Mouse (Mus musculus) liver, adult (tissue): ENCODE data around the gene Ccm2.
A peak's percentile ranks its signal among the peaks of the same experiment; 100 is the strongest.

Source experiments
- GATA4 ChIP-seq: IDR thresholded peaks from 2 replicates; pipeline ENCODE4 v1.6.1; 2014; ENCODE audit warnings: mild to moderate bottlenecking, low read length; ENCODE audit not compliant: insufficient replicate concordance

The Ccm2 gene

DNA sequence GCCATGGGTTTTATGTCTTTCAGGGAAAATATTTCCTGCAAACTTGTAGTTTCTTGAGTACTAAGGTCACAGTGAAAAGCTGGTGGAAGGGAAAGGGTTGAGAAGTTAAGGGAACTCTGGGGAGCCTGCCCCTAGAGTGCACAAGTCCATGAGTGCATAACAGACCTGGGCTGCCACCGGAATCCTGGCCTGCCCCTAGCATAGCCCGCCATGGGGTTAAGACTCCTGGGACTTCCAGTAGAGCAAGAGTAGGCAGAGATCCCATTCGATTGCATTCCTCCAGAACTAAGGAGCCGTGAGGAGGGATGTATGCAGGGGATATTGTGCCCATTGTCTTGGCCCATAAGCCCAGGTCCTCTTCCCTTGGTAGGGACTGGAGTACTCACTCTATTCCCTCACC is 14.8 kb downstream of the Ccm2 start:
- TF ChIP-seq GATA4, result no peak

- no peak for TF ChIP-seq GATA4
Measured at GRCm38 (mm10) chr11:6562359-6562758, 15.7 kb downstream of the Ccm2 start.

DNA sequence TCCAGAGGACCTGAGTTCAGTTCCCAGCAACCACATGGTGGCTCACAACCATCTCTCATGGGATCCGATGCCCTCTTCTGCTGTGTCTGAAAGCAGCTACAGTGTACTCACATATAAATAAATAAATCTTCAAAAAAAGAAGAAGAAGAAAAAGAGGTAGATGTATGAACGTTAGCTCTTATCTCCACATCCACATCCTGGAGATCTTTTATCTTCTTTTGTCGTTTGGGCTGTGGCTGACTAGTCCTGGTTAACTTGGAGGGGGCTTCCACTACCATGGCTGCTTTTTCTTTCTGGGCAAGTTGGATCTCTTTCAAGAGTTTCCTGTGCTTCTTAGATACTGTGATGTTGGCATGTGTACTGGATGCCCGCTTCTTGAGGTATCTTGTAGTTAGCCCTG is 16.5 kb downstream of the Ccm2 start:
- TF ChIP-seq GATA4, result no peak

GRCm38 (mm10) chr11:6566496-6566895 is 19.8 kb downstream of the Ccm2 start:
- TF ChIP-seq GATA4, result no peak

DNA sequence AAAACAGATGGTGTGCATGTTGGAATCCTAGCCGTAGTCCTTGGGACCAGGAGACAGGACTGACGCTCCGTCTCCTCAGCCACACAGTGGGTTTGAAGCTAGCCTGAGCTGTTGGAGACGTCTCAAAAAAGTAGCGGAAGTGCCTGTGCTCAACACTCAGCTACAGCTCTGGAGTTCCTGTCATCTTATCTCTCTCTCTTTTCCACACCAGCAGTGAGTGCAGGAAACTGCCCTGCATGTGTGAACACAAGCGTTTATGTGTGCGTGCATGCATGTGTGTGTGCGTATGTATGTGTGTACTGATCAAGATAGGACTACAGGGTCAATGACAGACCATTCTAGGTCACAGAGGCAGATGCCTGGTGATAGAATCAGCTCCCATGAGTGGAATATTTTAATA is 21.3 kb downstream of the Ccm2 start:
- TF ChIP-seq GATA4, result peak; percentile 38; the same call in 1 of the 2 replicates

DNA sequence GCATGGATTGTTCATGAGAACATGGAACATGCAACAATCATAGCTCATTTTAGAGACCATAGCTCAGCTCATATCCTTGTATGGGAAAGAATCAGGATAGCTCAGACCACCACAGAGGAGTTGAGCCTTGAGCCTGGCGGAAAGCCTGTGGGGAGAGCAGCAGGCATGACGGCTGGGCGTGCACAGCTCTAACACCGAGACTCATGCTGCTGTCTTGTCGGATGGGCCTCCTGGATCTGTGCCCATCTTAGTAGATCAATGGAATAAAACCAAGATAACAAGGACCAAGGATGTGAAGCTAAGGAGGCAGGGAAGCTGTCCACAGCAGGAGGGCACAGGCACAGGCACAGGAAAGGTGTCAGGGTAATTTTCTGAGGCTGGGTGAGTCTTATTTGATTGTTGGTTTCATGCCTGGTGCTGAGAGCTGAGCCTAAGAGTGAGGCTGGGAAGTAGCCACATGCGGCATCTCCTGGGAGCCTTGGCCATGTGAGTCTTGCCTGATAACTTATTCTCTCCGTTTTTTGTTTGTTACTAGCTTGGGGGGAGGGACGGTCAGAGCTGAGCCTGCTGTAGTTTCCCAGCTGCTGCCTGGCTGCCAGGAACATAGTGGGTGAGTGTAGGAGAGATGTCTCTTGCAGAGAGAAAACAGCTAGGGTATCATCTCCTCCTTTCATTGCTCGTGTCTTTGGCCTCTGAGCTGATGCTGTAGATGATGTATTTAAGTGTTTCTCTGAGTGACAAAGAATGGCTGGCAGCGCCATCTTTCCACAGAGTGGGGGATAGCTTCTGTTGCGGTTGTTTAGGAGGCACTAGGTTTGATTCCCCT is 22.1 kb downstream of the Ccm2 start:
- TF ChIP-seq GATA4, result no peak

GRCm38 (mm10) chr11:6569410-6569777 is 22.7 kb downstream of the Ccm2 start:
- no peak for TF ChIP-seq GATA4

- TF ChIP-seq GATA4, result no peak
Measured at GRCm38 (mm10) chr11:6576151-6576550, 29.5 kb downstream of the Ccm2 start.

DNA sequence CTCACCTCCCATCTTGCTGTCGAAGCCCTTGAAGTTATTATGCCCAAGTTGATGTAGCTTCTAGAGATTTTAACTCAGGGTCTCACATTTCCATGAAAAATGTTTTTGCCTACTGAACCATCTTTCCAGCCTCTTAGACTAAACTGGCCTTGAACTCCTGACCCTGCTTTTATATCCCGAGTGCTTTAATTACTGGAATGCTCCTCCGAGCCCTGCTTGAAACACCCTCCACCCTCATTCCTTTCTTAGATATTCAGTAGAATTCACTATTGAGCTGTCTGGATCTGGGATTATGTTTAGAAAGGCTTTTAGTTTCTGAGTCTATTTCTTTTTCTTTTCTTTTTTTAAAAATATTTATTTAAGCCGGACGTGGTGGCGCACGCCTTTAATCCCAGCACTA is 32.7 kb downstream of the Ccm2 start:
- no peak for TF ChIP-seq GATA4

DNA sequence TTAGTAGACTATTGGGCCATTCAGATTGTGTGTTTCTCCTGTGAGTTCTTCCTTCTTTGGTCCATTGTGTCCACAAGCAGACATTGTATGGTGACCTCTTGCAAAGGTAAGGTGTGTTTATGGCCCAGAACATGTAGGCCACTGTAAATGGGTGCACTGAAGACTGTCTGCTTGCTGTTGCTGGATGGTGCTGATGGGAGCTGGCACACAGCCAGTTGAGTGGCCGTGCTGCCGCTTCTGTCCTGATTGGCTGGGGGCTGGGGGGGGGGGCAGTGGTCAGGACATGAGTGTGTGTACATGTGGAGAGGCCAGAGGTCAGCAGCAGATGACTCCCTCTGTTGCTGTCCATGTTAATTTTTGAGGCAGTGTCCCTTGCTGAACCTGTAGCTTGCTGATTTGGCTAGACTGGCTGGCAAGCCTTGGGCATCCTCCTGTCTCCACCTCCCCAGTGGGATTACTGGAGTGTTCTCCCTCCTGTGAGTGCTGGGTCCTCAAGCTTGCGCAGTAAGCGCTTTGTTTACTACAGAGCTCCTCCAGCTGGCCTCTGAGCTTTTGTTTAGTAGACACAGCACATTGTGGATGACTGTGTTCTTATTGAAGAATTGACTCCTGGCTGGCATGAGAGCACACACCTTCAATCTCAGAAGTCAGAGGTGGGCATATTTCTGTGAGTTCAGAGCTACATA is 33.5 kb downstream of the Ccm2 start:
- no peak for TF ChIP-seq GATA4

DNA sequence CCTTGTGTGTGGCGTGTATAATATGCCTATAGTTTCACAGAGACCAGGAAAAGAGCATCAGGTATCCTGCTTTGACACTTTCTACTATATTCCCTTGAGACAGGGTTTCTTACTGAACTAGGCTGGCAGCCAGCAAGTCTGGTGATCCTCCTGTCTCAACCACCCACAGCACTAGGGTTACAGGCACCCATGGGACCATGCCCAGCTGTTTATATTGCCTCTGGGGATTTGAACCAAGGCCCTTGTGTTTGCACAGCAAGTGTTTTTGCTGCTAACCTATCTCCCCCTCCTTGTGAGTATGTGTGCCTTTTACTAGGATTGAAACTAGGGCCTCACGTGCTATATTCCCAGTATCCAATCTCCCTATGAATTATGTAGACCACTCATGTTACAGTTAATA is 34.9 kb downstream of the Ccm2 start:
- TF ChIP-seq GATA4, result no peak

DNA sequence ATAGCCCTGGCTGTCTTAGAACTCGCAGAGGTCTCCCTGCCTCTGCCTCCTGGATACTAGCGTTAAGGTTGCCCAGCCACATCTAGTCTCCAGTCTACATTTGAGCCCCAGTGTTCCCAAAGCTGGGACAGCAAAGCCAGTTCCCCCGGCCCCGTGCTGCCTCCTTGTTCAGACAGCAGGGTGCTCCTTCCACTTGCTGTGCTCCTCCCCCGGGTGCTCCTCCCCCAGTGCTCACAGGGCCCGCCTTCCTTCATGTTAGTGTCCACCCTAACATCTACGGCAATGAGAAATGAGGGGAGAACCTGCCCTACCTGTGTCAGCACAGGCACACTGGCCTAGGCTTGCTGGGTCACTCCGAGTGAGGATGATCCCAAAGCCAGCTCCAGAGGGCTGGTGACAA is 39.1 kb downstream of the Ccm2 start:
- TF ChIP-seq GATA4, result no peak

- TF ChIP-seq GATA4, result no peak
Measured at GRCm38 (mm10) chr11:6586660-6587059, 40.0 kb downstream of the Ccm2 start.

GRCm38 (mm10) chr11:6587249-6587940 is 40.7 kb downstream of the Ccm2 start:
- no peak for TF ChIP-seq GATA4

DNA sequence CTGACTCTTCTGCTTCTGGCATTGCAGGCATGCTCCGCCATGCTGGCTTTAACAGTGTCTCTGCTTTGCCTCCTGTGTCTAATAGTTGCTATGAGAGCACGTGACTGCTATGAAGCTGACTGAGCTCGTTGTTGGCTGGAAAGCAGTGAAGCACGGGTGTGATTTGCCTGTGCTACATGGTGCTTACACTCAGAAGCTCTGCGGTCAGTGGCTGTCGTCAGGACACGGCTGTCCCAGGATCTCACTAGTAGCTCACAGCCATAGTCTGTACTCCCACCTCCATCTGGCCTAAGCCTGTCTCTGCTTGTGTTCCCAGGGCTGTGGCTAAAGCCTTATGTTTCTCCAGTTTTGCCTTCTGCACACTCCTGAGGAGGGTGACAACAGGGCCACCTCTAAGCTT is 41.6 kb downstream of the Ccm2 start:
- TF ChIP-seq GATA4, result no peak

- no peak for TF ChIP-seq GATA4
Measured at GRCm38 (mm10) chr11:6589838-6590237, 43.2 kb downstream of the Ccm2 start.
